Comparison of ENCODE assay signal across 10 mouse cellular contexts in the genomic region with DNA sequence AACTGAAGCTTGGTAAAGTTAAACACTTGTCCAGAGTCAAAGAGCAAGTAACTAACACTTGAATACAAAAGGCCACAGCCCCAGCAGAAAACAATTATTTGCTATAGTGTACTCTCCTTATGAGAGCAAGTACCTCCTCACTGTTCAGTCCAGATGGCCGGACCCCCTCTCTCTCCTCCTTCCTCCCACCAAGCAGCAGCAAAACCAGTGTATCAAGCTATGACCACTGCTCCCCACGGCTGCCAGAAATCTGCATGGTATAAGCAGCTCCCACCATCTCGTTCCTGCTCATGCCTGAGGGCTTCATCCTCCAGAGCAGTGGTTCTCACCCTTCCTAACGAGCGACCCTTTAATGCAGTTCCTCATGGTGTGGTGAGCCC. TPM values are rescaled to one million over a fixed set of nuclear protein-coding genes. Genes with fewer than 3 reads are reported as not detected.
DNase-seq lines count a peak whose midpoint lies in the region; ATAC-seq and TF ChIP-seq lines count a peak whose summit lies in the region.
"Had no signal": no experiment of that assay in that cellular context is flagged by ENCODE, and none has a peak within 500 bp of the region (broad histone marks: within the 10 kb centered on the region; RNA-seq: fewer than 3 reads in every experiment).

No protein-coding gene starts in this region.

- no peaks in the 10 kb centered on the region for H3K36me3 ChIP-seq in heart, postnatal 0 days (replicated peaks; ENCODE audit: control insufficient read depth, insufficient read depth, low read length)
- H3K36me3 ChIP-seq in thymus, adult 2 months (ENCODE audit: control insufficient read depth, insufficient read depth, low read length) = peaks cover 14% of the 10 kb centered on the region
- H3K36me3 ChIP-seq in limb, embryonic 11.5 days (ENCODE audit: control insufficient read depth, insufficient read depth, low read length) = no peaks in the 10 kb centered on the region
- H3K36me3 ChIP-seq in stomach, postnatal 0 days (ENCODE audit: control insufficient read depth, insufficient read depth, low read length) = peaks cover 2% of the 10 kb centered on the region

- no peak overlapping the region for H3K4me2 ChIP-seq in heart, postnatal 0 days (ENCODE audit: low read depth, low read length)
- H3K4me2 ChIP-seq in limb, embryonic 11.5 days (ENCODE audit: low read depth, severe bottlenecking) = no peak overlapping the region
- no peak overlapping the region for H3K4me2 ChIP-seq in stomach, postnatal 0 days (replicated peaks; ENCODE audit: low read depth)

- DNase-seq in heart, postnatal 0 days (ENCODE audit: low spot score) = no peak
- no peak for DNase-seq in heart, postnatal 25 days (ENCODE audit: low spot score)
- no peak for DNase-seq in thymus, adult 2 months
- DNase-seq in thymus, postnatal 10 days (ENCODE audit: low spot score in 2 of 2) = no peak
- no peak for DNase-seq in limb, embryonic 11.5 days (ENCODE audit: low spot score)
- no peak for DNase-seq in stomach, postnatal 0 days (ENCODE audit: low spot score)
- DNase-seq in layer of hippocampus, postnatal 36 days = no peak
- no peak for DNase-seq in thymus, postnatal 0 days (ENCODE audit: low spot score)
- DNase-seq: lung, postnatal 14 days; right cerebral cortex, postnatal 14 days had no signal

- 62% methylated on average over 5 of the region's 5 CpGs for WGBS in heart, postnatal 0 days
- 81% methylated on average over 5 of the region's 5 CpGs for WGBS in thymus, adult 2 months
- 34% methylated on average over 5 of the region's 5 CpGs for WGBS in limb, embryonic 11.5 days
- 54% methylated on average over 5 of the region's 5 CpGs for WGBS in stomach, postnatal 0 days

- peak overlapping the region; percentile 62 for H3K27ac ChIP-seq in heart, postnatal 0 days (ENCODE audit: low read depth)
- peak overlapping the region; percentile 79 for H3K27ac ChIP-seq in thymus, adult 2 months (ENCODE audit: control insufficient read depth, insufficient read depth, low read length)
- H3K27ac ChIP-seq in limb, embryonic 11.5 days (replicated peaks; ENCODE audit: low read depth, low read length) = 0 out of 2 replicates have a peak overlapping the region, but pooled peaks have one; percentile 5
- peak overlapping the region; percentile 74 for H3K27ac ChIP-seq in stomach, postnatal 0 days (replicated peaks)

- TF ChIP-seq EP300 in heart, postnatal 0 days (IDR thresholded peaks at IDR 0.05; ENCODE audit: low read depth) = no peak
- TF ChIP-seq EP300 in stomach, postnatal 0 days (optimal IDR thresholded peaks at IDR 0.05) = no peak

- peaks cover 25% of the 10 kb centered on the region for H3K4me1 ChIP-seq in heart, postnatal 0 days (ENCODE audit: control insufficient read depth, insufficient read depth)
- peaks cover 40% of the 10 kb centered on the region for H3K4me1 ChIP-seq in thymus, adult 2 months (replicated peaks; ENCODE audit: control insufficient read depth, insufficient read depth, low read length)
- peaks cover 17% of the 10 kb centered on the region for H3K4me1 ChIP-seq in limb, embryonic 11.5 days (ENCODE audit: control insufficient read depth, insufficient read depth, low read length)
- H3K4me1 ChIP-seq in stomach, postnatal 0 days (replicated peaks; ENCODE audit: control insufficient read depth, insufficient read depth) = peaks cover 6% of the 10 kb centered on the region; the same call in 1 of the 2 replicates

- no peaks in the 10 kb centered on the region for H3K27me3 ChIP-seq in heart, postnatal 0 days (ENCODE audit: control insufficient read depth, insufficient read depth, low read length)
- H3K27me3 ChIP-seq in thymus, adult 2 months (ENCODE audit: control insufficient read depth, insufficient read depth, low read length) = no peaks in the 10 kb centered on the region
- H3K27me3 ChIP-seq in limb, embryonic 11.5 days (ENCODE audit: control insufficient read depth, insufficient read depth, low read length) = no peaks in the 10 kb centered on the region
- H3K27me3 ChIP-seq in stomach, postnatal 0 days (ENCODE audit: control insufficient read depth, insufficient read depth, low read length) = no peaks in the 10 kb centered on the region

- H3K9me3 ChIP-seq in heart, postnatal 0 days (replicated peaks; ENCODE audit: control insufficient read depth, low read length) = no peaks in the 10 kb centered on the region
- no peaks in the 10 kb centered on the region for H3K9me3 ChIP-seq in limb, embryonic 11.5 days (ENCODE audit: control insufficient read depth, low read length)
- no peaks in the 10 kb centered on the region for H3K9me3 ChIP-seq in stomach, postnatal 0 days (ENCODE audit: control insufficient read depth, low read length)

- no peak for ATAC-seq in heart, postnatal 0 days (ENCODE audit: insufficient read depth, low read depth)
- no peak for ATAC-seq in limb, embryonic 11.5 days (ENCODE audit: insufficient number of reproducible peaks, low FRiP score, low TSS enrichment, low read depth)
- ATAC-seq in stomach, postnatal 0 days (ENCODE audit: low FRiP score, low TSS enrichment) = peak; percentile 24

- 0 out of 2 replicates have a peak overlapping the region, but pooled peaks have one; percentile 2 for H3K9ac ChIP-seq in heart, postnatal 0 days (replicated peaks; ENCODE audit: low read depth, low read length)
- H3K9ac ChIP-seq in limb, embryonic 11.5 days (ENCODE audit: low read length) = no peak overlapping the region
- H3K9ac ChIP-seq in stomach, postnatal 0 days (ENCODE audit: low read length) = no peak overlapping the region

- no peak for TF ChIP-seq POLR2A in thymus, adult 2 months (IDR thresholded peaks at IDR 0.05; ENCODE audit: control insufficient read depth, extremely low read depth, insufficient read depth, low read length, poor library complexity)

- no peak for TF ChIP-seq CTCF in heart, postnatal 0 days (IDR thresholded peaks at IDR 0.05; ENCODE audit: low read depth)
- no peak for TF ChIP-seq CTCF in thymus, adult 2 months (IDR thresholded peaks at IDR 0.05; ENCODE audit: borderline replicate concordance, control insufficient read depth, extremely low read depth, insufficient read depth, low read length, poor library complexity)
- TF ChIP-seq CTCF in stomach, postnatal 0 days (IDR thresholded peaks at IDR 0.05; ENCODE audit: low read depth) = no peak

- intact Hi-C loops in heart, postnatal 25 days (cut with DNase I) = no loop called here

- no peak overlapping the region for H3K4me3 ChIP-seq in heart, postnatal 0 days (ENCODE audit: low read depth, low read length)
- no peak overlapping the region for H3K4me3 ChIP-seq in thymus, adult 2 months (ENCODE audit: control insufficient read depth, insufficient read depth, low read length)
- no peak overlapping the region for H3K4me3 ChIP-seq in limb, embryonic 11.5 days (ENCODE audit: low read depth, low read length)
- H3K4me3 ChIP-seq in stomach, postnatal 0 days (ENCODE audit: low read depth, low read length) = no peak overlapping the region

RNA-seq across cellular contexts. Expression of gene Bcl2l1, which starts 26.4 kb away (rescaled TPM):
- total RNA-seq in heart, postnatal 0 days (2014; rRNA removed; ENCODE audit: low replicate concordance) = 60.9 and 75.6 TPM in 2 replicates
- polyA plus RNA-seq in heart, postnatal 0 days (2015; fragmentation: Nextera tagmentation; extraction: Ambion mirVana) = 34.5 and 35.0 TPM in 2 replicates
- 10 to 100 TPM; 58.6 to 59.0 TPM for total RNA-seq in heart, postnatal 25 days (2021)
- polyA plus RNA-seq in thymus, adult 2 months (2012; rRNA removed) = 205 and 207 TPM in 2 replicates
- 109 and 110 TPM in 2 replicates for polyA plus RNA-seq in limb, embryonic 11.5 days (2014; fragmentation: Nextera tagmentation; extraction: Ambion mirVana)
- polyA plus RNA-seq in stomach, postnatal 0 days (2015; fragmentation: Nextera tagmentation; extraction: Ambion mirVana) = 45.6 and 48.7 TPM in 2 replicates
- 100 to 1,000 TPM; 116 to 141 TPM for total RNA-seq in layer of hippocampus, postnatal 36 days (2021)
- 178 TPM in 2 replicates for polyA plus RNA-seq in thymus, postnatal 0 days (2015; fragmentation: Nextera tagmentation; extraction: Ambion mirVana)

RNA-seq across cellular contexts. Expression of gene Tpx2, which starts 42.7 kb away (rescaled TPM):
- 8.1 and 13.6 TPM in 2 replicates for total RNA-seq in heart, postnatal 0 days (2014; rRNA removed; ENCODE audit: low replicate concordance)
- polyA plus RNA-seq in heart, postnatal 0 days (2015; fragmentation: Nextera tagmentation; extraction: Ambion mirVana) = 15.0 and 15.1 TPM in 2 replicates
- total RNA-seq in heart, postnatal 25 days (2021) = 1 to 10 TPM; 1.5 to 1.6 TPM
- 16.1 and 19.1 TPM in 2 replicates for polyA plus RNA-seq in thymus, adult 2 months (2012; rRNA removed)
- 172 and 182 TPM in 2 replicates for polyA plus RNA-seq in limb, embryonic 11.5 days (2014; fragmentation: Nextera tagmentation; extraction: Ambion mirVana)
- 14.0 and 17.7 TPM in 2 replicates for polyA plus RNA-seq in stomach, postnatal 0 days (2015; fragmentation: Nextera tagmentation; extraction: Ambion mirVana)
- 1 to 10 TPM; 2.0 to 3.1 TPM for total RNA-seq in layer of hippocampus, postnatal 36 days (2021)
- 72.5 and 81.3 TPM in 2 replicates for polyA plus RNA-seq in thymus, postnatal 0 days (2015; fragmentation: Nextera tagmentation; extraction: Ambion mirVana)

RNA-seq across cellular contexts. Expression of gene Cox4i2, which starts 51.1 kb away (rescaled TPM):
- total RNA-seq in heart, postnatal 0 days (2014; rRNA removed; ENCODE audit: low replicate concordance) = 13.4 and 29.9 TPM in 2 replicates
- polyA plus RNA-seq in heart, postnatal 0 days (2015; fragmentation: Nextera tagmentation; extraction: Ambion mirVana) = 17.0 and 21.4 TPM in 2 replicates
- total RNA-seq in heart, postnatal 25 days (2021) = 10 to 100 TPM; 12.2 to 16.8 TPM
- 1.6 and 1.9 TPM in 2 replicates for polyA plus RNA-seq in thymus, adult 2 months (2012; rRNA removed)
- 18.5 and 22.3 TPM in 2 replicates for polyA plus RNA-seq in limb, embryonic 11.5 days (2014; fragmentation: Nextera tagmentation; extraction: Ambion mirVana)
- 9.8 and 10.6 TPM in 2 replicates for polyA plus RNA-seq in stomach, postnatal 0 days (2015; fragmentation: Nextera tagmentation; extraction: Ambion mirVana)
- 1 to 10 TPM; 1.7 to 2.7 TPM for total RNA-seq in layer of hippocampus, postnatal 36 days (2021)
- polyA plus RNA-seq in thymus, postnatal 0 days (2015; fragmentation: Nextera tagmentation; extraction: Ambion mirVana) = 5.6 and 6.5 TPM in 2 replicates

Comparison
In these comparisons a context has a peak if more than half of its experiments do, and no peak if none do; other contexts are left out.
1. H3K27ac ChIP-seq: peak in every context shown above with its lines; median percentile 79 in thymus, adult 2 months; 74 in stomach, postnatal 0 days; 62 in heart, postnatal 0 days; 5 in limb, embryonic 11.5 days.